Comparison of ENCODE assay signal across 21 mouse cellular contexts in the genomic region with DNA sequence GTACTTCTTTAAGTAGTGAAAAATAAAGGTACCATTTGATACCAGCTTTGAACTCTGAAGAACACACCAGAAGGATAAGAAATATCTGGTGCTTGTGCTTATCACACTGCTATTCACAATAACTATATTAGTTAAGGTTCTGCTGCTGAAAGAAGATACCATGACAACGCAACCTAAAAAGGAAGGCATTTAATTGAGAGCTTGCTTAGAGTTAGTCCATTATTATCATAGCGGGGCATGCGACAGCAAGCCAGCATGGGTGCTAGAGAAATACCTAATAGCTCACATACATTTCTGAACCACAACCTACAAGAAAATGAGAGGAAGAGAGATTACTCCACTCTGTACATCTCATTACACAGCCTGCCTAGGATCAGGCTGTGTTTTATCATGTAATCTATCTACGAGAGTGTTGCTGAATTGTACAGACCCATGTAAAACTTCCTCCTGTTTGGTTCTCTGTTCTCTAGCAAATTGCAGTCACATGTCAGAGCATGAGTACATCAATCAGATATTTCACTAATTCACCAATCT.
DNase-seq lines count a peak whose midpoint lies in the region; ATAC-seq lines count a peak whose summit lies in the region.
"Had no signal": no experiment of that assay in that cellular context is flagged by ENCODE, and none has a peak within 500 bp of the region (broad histone marks: within the 10 kb centered on the region; RNA-seq: fewer than 3 reads in every experiment).

No protein-coding gene starts in this region.

- 59% methylated on average over 4 of the region's 4 CpGs for WGBS in midbrain, embryonic 11.5 days
- 62% methylated on average over 4 of the region's 4 CpGs for WGBS in midbrain, embryonic 10.5 days
- WGBS in neural tube, embryonic 12.5 days: 45% methylated on average over 4 of the region's 4 CpGs
- 54% methylated on average over 4 of the region's 4 CpGs for WGBS in neural tube, embryonic 15.5 days

- no peaks in the 10 kb centered on the region for H3K36me3 ChIP-seq in midbrain, embryonic 11.5 days (ENCODE audit: control insufficient read depth, insufficient read depth, low read length)
- no peaks in the 10 kb centered on the region for H3K36me3 ChIP-seq in midbrain, embryonic 10.5 days
- H3K36me3 ChIP-seq in neural tube, embryonic 12.5 days: no peaks in the 10 kb centered on the region
- H3K36me3 ChIP-seq in neural tube, embryonic 15.5 days: no peaks in the 10 kb centered on the region
- H3K36me3 ChIP-seq: embryonic facial prominence, embryonic 13.5 days; heart, embryonic 13.5 days; hindbrain, embryonic 12.5 days had no signal

- H3K4me3 ChIP-seq in midbrain, embryonic 11.5 days (ENCODE audit: low read depth, low read length): no peak overlapping the region
- no peak overlapping the region for H3K4me3 ChIP-seq in midbrain, embryonic 10.5 days
- no peak overlapping the region for H3K4me3 ChIP-seq in neural tube, embryonic 12.5 days
- no peak overlapping the region for H3K4me3 ChIP-seq in neural tube, embryonic 15.5 days (replicated peaks)
- H3K4me3 ChIP-seq: embryonic facial prominence, embryonic 13.5 days; forebrain, embryonic 13.5 days; gastrocnemius, adult 2 months; heart, embryonic 13.5 days; hindbrain, embryonic 12.5 days had no signal

- H3K27me3 ChIP-seq in midbrain, embryonic 11.5 days (ENCODE audit: control insufficient read depth, insufficient read depth, low read length): no peaks in the 10 kb centered on the region
- H3K27me3 ChIP-seq in midbrain, embryonic 10.5 days (ENCODE audit: low read depth, poor library complexity, severe bottlenecking): no peaks in the 10 kb centered on the region
- H3K27me3 ChIP-seq in neural tube, embryonic 12.5 days (replicated peaks): no peaks in the 10 kb centered on the region
- H3K27me3 ChIP-seq in neural tube, embryonic 15.5 days (replicated peaks): no peaks in the 10 kb centered on the region
- H3K27me3 ChIP-seq: embryonic facial prominence, embryonic 13.5 days; forebrain, embryonic 13.5 days; heart, embryonic 13.5 days had no signal

- no peak overlapping the region for H3K27ac ChIP-seq in midbrain, embryonic 11.5 days (ENCODE audit: low read depth, low read length)
- H3K27ac ChIP-seq in midbrain, embryonic 10.5 days (replicated peaks): no peak overlapping the region
- H3K27ac ChIP-seq in neural tube, embryonic 12.5 days: no peak overlapping the region
- no peak overlapping the region for H3K27ac ChIP-seq in neural tube, embryonic 15.5 days (replicated peaks)
- H3K27ac ChIP-seq: embryonic facial prominence, embryonic 13.5 days; forebrain, embryonic 13.5 days; gastrocnemius, adult 2 months; heart, embryonic 13.5 days; hindbrain, embryonic 12.5 days; hindbrain, postnatal 0 days had no signal

- no peak overlapping the region for H3K9ac ChIP-seq in midbrain, embryonic 11.5 days (ENCODE audit: low read length)
- H3K9ac ChIP-seq in neural tube, embryonic 12.5 days: no peak overlapping the region
- no peak overlapping the region for H3K9ac ChIP-seq in neural tube, embryonic 15.5 days (replicated peaks)
- H3K9ac ChIP-seq: embryonic facial prominence, embryonic 13.5 days; forebrain, embryonic 13.5 days; heart, embryonic 13.5 days; hindbrain, embryonic 12.5 days had no signal

- DNase-seq in midbrain, embryonic 11.5 days (ENCODE audit: low spot score, missing footprints): no peak
- no peak for DNase-seq in midbrain, embryonic 10.5 days (ENCODE audit: low spot score)
- DNase-seq in embryo, embryonic 9.5 days (ENCODE audit: extremely low spot score): peak; percentile 6
- DNase-seq in layer of hippocampus, postnatal 25 days (ENCODE audit: extremely low spot score in 1 of 2, low spot score in 1 of 2): no peak
- no peak for DNase-seq in adrenal gland, adult 18-20 months (ENCODE audit: low spot score in 2 of 2)
- DNase-seq: adrenal gland, adult 8-10 months; adrenal gland, postnatal 36 days; cerebellum, adult 11 months; cerebellum, adult 8-10 months; cerebellum, postnatal 25 days; gastrocnemius, adult 2 months; gastrocnemius, postnatal 36 days; heart, adult 11 months; heart, postnatal 36 days had no signal

- peak; percentile 50 for ATAC-seq in midbrain, embryonic 11.5 days (ENCODE audit: low FRiP score)
- 0 out of 2 replicates have a peak, but pooled peaks have one; percentile 29 for ATAC-seq in neural tube, embryonic 12.5 days (ENCODE audit: low FRiP score, low read depth)
- no peak for ATAC-seq in neural tube, embryonic 15.5 days (ENCODE audit: low FRiP score)
- ATAC-seq: forebrain, embryonic 13.5 days; hindbrain, postnatal 0 days had no signal

- H3K4me1 ChIP-seq in midbrain, embryonic 11.5 days (ENCODE audit: control insufficient read depth, insufficient read depth, low read length): no peaks in the 10 kb centered on the region
- peaks cover 6% of the 10 kb centered on the region; the same call in 1 of the 2 replicates for H3K4me1 ChIP-seq in midbrain, embryonic 10.5 days
- H3K4me1 ChIP-seq in neural tube, embryonic 12.5 days: no peaks in the 10 kb centered on the region
- no peaks in the 10 kb centered on the region for H3K4me1 ChIP-seq in neural tube, embryonic 15.5 days
- H3K4me1 ChIP-seq: embryonic facial prominence, embryonic 13.5 days; forebrain, embryonic 13.5 days; heart, embryonic 13.5 days; hindbrain, embryonic 12.5 days had no signal

- no peaks in the 10 kb centered on the region for H3K9me3 ChIP-seq in midbrain, embryonic 11.5 days (ENCODE audit: control insufficient read depth, low read length)
- no peaks in the 10 kb centered on the region for H3K9me3 ChIP-seq in midbrain, embryonic 10.5 days (replicated peaks)
- H3K9me3 ChIP-seq in neural tube, embryonic 12.5 days: peaks cover 3% of the 10 kb centered on the region; the same call in 1 of the 2 replicates
- H3K9me3 ChIP-seq in neural tube, embryonic 15.5 days (replicated peaks): no peaks in the 10 kb centered on the region
- H3K9me3 ChIP-seq: embryonic facial prominence, embryonic 13.5 days; forebrain, embryonic 13.5 days; hindbrain, embryonic 12.5 days had no signal

- H3K4me2 ChIP-seq in midbrain, embryonic 11.5 days: no peak overlapping the region
- H3K4me2 ChIP-seq in neural tube, embryonic 12.5 days (replicated peaks): no peak overlapping the region
- H3K4me2 ChIP-seq in neural tube, embryonic 15.5 days: no peak overlapping the region
- H3K4me2 ChIP-seq: embryonic facial prominence, embryonic 13.5 days; forebrain, embryonic 13.5 days; heart, embryonic 13.5 days; hindbrain, embryonic 12.5 days had no signal
